Mouse (Mus musculus): ENCODE data around the gene Trpd52l3.

Trpd52l3 gene

GRCm38 (mm10) chr19:30029894-30030635 lies 26.5 kb downstream of the Trpd52l3 start, which contains the start of gene Uhrf2:
Uhrf2 (plus strand) TSS chr19:30030513.
- DNase-seq (ENCODE audit: extremely low spot score, low read depth, low spot score), result peak; percentile 73

- DNase-seq (ENCODE audit: extremely low spot score, low read depth, low spot score), result no peak
Observed at GRCm38 (mm10) chr19:30030636-30031467, 27.3 kb downstream of the Trpd52l3 start.

GRCm38 (mm10) chr19:30031468-30031931 lies 27.9 kb downstream of the Trpd52l3 start:
- DNase-seq (ENCODE audit: extremely low spot score, low read depth, low spot score), result no peak

GRCm38 (mm10) chr19:30032206-30032605 lies 28.6 kb downstream of the Trpd52l3 start:
- DNase-seq (ENCODE audit: extremely low spot score, low read depth, low spot score), result no peak

GRCm38 (mm10) chr19:30035361-30035760 lies 31.8 kb downstream of the Trpd52l3 start:
- DNase-seq (ENCODE audit: extremely low spot score, low read depth, low spot score), result no peak

GRCm38 (mm10) chr19:30043691-30044090 lies 40.1 kb downstream of the Trpd52l3 start:
- DNase-seq (ENCODE audit: extremely low spot score, low read depth, low spot score), result no peak

GRCm38 (mm10) chr19:30044630-30045029 lies 41.0 kb downstream of the Trpd52l3 start:
- no peak for DNase-seq (ENCODE audit: extremely low spot score, low read depth, low spot score)

GRCm38 (mm10) chr19:30045857-30046256 lies 42.3 kb downstream of the Trpd52l3 start:
- DNase-seq (ENCODE audit: extremely low spot score, low read depth, low spot score), result no peak

- DNase-seq (ENCODE audit: extremely low spot score, low read depth, low spot score), result no peak
Observed at GRCm38 (mm10) chr19:30050584-30050983, 47.0 kb downstream of the Trpd52l3 start.

GRCm38 (mm10) chr19:30051479-30051878 lies 47.9 kb downstream of the Trpd52l3 start:
- no peak for DNase-seq (ENCODE audit: extremely low spot score, low read depth, low spot score)

GRCm38 (mm10) chr19:30054218-30054617 lies 50.6 kb downstream of the Trpd52l3 start:
- no peak for DNase-seq (ENCODE audit: extremely low spot score, low read depth, low spot score)
